Mouse (Mus musculus) heart, embryonic 16.5 days (tissue): ENCODE data around the gene Cdc25b. TPM values are rescaled to one million over a fixed set of nuclear protein-coding genes. Genes with fewer than 3 reads are reported as not detected.

ENCODE experiments used
- ATAC-seq: fragments of 200-750 bp; cut with Nextera tagmentation; replicated peaks from 2 replicates; pipeline ENCODE4 v1.8.0; 2017; ENCODE audit warnings: moderate number of reproducible peaks; ENCODE audit not compliant: insufficient read depth, low FRiP score; ENCODE audit errors: extremely low read depth
- H3K27ac ChIP-seq: fragments of 300-500 bp; sonication (generic); 2 replicates; pipeline ENCODE4 v1.5.1; 2014; ENCODE audit warnings: mild to moderate bottlenecking, low read length, control low read depth, moderate library complexity
- H3K27me3 ChIP-seq: fragments of 300-500 bp; sonication (generic); 2 replicates; pipeline ENCODE4 v1.6.1; 2014; ENCODE audit warnings: low read length, mixed read lengths; ENCODE audit not compliant: control insufficient read depth, insufficient read depth
- H3K36me3 ChIP-seq: fragments of 300-500 bp; sonication (generic); 2 replicates; pipeline ENCODE4 v1.6.1; 2014; ENCODE audit not compliant: control insufficient read depth, insufficient read depth
- H3K4me1 ChIP-seq: fragments of 300-500 bp; sonication (generic); 2 replicates; pipeline ENCODE4 v1.6.1; 2014; ENCODE audit warnings: low read length, mixed read lengths; ENCODE audit not compliant: control insufficient read depth, insufficient read depth
- H3K4me2 ChIP-seq: fragments of 300-500 bp; sonication (generic); 2 replicates; pipeline ENCODE4 v1.6.1; 2014; ENCODE audit warnings: low read depth, mild to moderate bottlenecking, control low read depth, low read length
- H3K4me3 ChIP-seq: fragments of 300-500 bp; sonication (generic); 2 replicates; pipeline ENCODE4 v1.5.1; 2014; ENCODE audit warnings: mild to moderate bottlenecking, control low read depth, low read length
- H3K9ac ChIP-seq: fragments of 300-500 bp; sonication (generic); 2 replicates; pipeline ENCODE4 v1.6.1; 2014; ENCODE audit warnings: low read length, control low read depth
- H3K9me3 ChIP-seq: fragments of 300-500 bp; sonication (generic); replicated peaks from 2 replicates; pipeline ENCODE4 v1.6.1; 2016; ENCODE audit warnings: low read length; ENCODE audit not compliant: control insufficient read depth
- WGBS: fragments of 180-500 bp; shearing (Covaris S2); extraction: QIAGEN DNeasy Blood & Tissue Kit; methylation state at CpG from one replicate; pipeline ENCODE4 v1.1.7; 2014; 5-methylcytosine and 5-hydroxymethylcytosine counted together
- polyA plus RNA-seq: library from polyadenylated mRNA; unstranded; fragments of >200 nt; fragmentation: Nextera tagmentation; extraction: Ambion mirVana; gene quantifications from 2 replicates; pipeline ENCODE4 v1.2.1, GENCODE M21; 2015

Cdc25b gene
- polyA plus RNA-seq, 1 experiment from 2014 or later, result 55.8 TPM

- Histone ChIP-seq H3K9me3 (0 out of 2 replicates have a peak, but pooled peaks cover 3% of the 10 kb centered on the region), H3K9ac (no peak overlapping the region), H3K27ac (no peak overlapping the region), H3K4me1 (peaks cover 7% of the 10 kb centered on the region), H3K4me2 (peak overlapping the region; percentile 58), H3K27me3 (peaks cover 32% of the 10 kb centered on the region), H3K4me3 (peak overlapping the region; percentile 33), H3K36me3 (no peaks in the 10 kb centered on the region)
- 24% methylated on average over 9 of the region's 9 CpGs for WGBS
- no peak for ATAC-seq
These were observed 15.8 kb upstream of the Cdc25b start for GRCm38 (mm10) chr2:131170936-131171335.

- H3K4me1 ChIP-seq, result peaks cover 10% of the 10 kb centered on the region
- WGBS, result 11% methylated on average over 43 of the region's 43 CpGs
- no peak for ATAC-seq
- peak overlapping the region; percentile 33 for H3K4me3 ChIP-seq
- 0 out of 2 replicates have a peak, but pooled peaks cover 3% of the 10 kb centered on the region for H3K9me3 ChIP-seq
- H3K36me3 ChIP-seq, result no peaks in the 10 kb centered on the region
- no peak overlapping the region for H3K27ac ChIP-seq
- H3K27me3 ChIP-seq, result peaks cover 32% of the 10 kb centered on the region
- H3K4me2 ChIP-seq, result peak overlapping the region; percentile 58
- H3K9ac ChIP-seq, result no peak overlapping the region
These were observed 15.2 kb upstream of the Cdc25b start for GRCm38 (mm10) chr2:131171401-131172104.

- no peak overlapping the region for H3K4me3 ChIP-seq
- H3K27me3 ChIP-seq, result peaks cover 32% of the 10 kb centered on the region
- no peaks in the 10 kb centered on the region for H3K36me3 ChIP-seq
- no peak for ATAC-seq
- peaks cover 18% of the 10 kb centered on the region for H3K4me1 ChIP-seq
- no peak overlapping the region for H3K27ac ChIP-seq
- 48% methylated on average over 9 of the region's 9 CpGs for WGBS
- no peak overlapping the region for H3K4me2 ChIP-seq
- no peak overlapping the region for H3K9ac ChIP-seq
- H3K9me3 ChIP-seq, result 0 out of 2 replicates have a peak, but pooled peaks cover under 1% of the 10 kb centered on the region
These were observed 14.4 kb upstream of the Cdc25b start for GRCm38 (mm10) chr2:131172322-131172721.

- H3K9ac ChIP-seq, result no peak overlapping the region
- no peaks in the 10 kb centered on the region for H3K36me3 ChIP-seq
- peak overlapping the region; percentile 67 for H3K4me2 ChIP-seq
- H3K27ac ChIP-seq, result no peak overlapping the region
- no peak; the same call in 1 of the 2 replicates for ATAC-seq
- H3K27me3 ChIP-seq, result peaks cover 32% of the 10 kb centered on the region
- H3K4me3 ChIP-seq, result peak overlapping the region; percentile 41
- H3K9me3 ChIP-seq, result no peaks in the 10 kb centered on the region
- H3K4me1 ChIP-seq, result peaks cover 34% of the 10 kb centered on the region
- 6% methylated on average over 11 of the region's 11 CpGs for WGBS
These were observed 12.0 kb upstream of the Cdc25b start for GRCm38 (mm10) chr2:131174700-131175099.

GRCm38 (mm10) chr2:131175286-131175944 is 11.3 kb upstream of the Cdc25b start:
- no peak overlapping the region for H3K4me2 ChIP-seq

GRCm38 (mm10) chr2:131175945-131176309 is 10.8 kb upstream of the Cdc25b start:
- no peak for ATAC-seq
- H3K4me2 ChIP-seq, result no peak overlapping the region
- no peaks in the 10 kb centered on the region for H3K9me3 ChIP-seq
- H3K27me3 ChIP-seq, result peaks cover 24% of the 10 kb centered on the region
- H3K9ac ChIP-seq, result no peak overlapping the region
- no peak overlapping the region for H3K4me3 ChIP-seq
- no peak overlapping the region for H3K27ac ChIP-seq
- H3K4me1 ChIP-seq, result peaks cover 34% of the 10 kb centered on the region
- WGBS, result 80% methylated on average over 1 of the region's 1 CpGs
- H3K36me3 ChIP-seq, result no peaks in the 10 kb centered on the region

More at GRCm38 (mm10) chr2:131175286-131175944, 11.3 kb upstream of the Cdc25b start:
- ATAC-seq, result no peak
- Histone ChIP-seq H3K9me3 (no peaks in the 10 kb centered on the region), H3K27me3 (peaks cover 29% of the 10 kb centered on the region), H3K4me3 (no peak overlapping the region), H3K27ac (no peak overlapping the region), H3K4me1 (peaks cover 34% of the 10 kb centered on the region), H3K9ac (no peak overlapping the region), H3K36me3 (no peaks in the 10 kb centered on the region)
- WGBS, result 75% methylated on average over 3 of the region's 3 CpGs

- WGBS, result 52% methylated on average over 5 of the region's 5 CpGs
- no peak overlapping the region for H3K27ac ChIP-seq
- H3K9ac ChIP-seq, result no peak overlapping the region
- no peaks in the 10 kb centered on the region for H3K36me3 ChIP-seq
- H3K27me3 ChIP-seq, result peaks cover 22% of the 10 kb centered on the region
- H3K4me3 ChIP-seq, result no peak overlapping the region
- H3K9me3 ChIP-seq, result no peaks in the 10 kb centered on the region
- peaks cover 34% of the 10 kb centered on the region for H3K4me1 ChIP-seq
- H3K4me2 ChIP-seq, result peak overlapping the region; percentile 96; the same call in 1 of the 2 replicates
- no peak for ATAC-seq
These were observed 10.3 kb upstream of the Cdc25b start for GRCm38 (mm10) chr2:131176491-131176890.

- peak overlapping the region; percentile 96 for H3K4me2 ChIP-seq
- WGBS, result 81% methylated on average over 9 of the region's 9 CpGs
- H3K27me3 ChIP-seq, result peaks cover 8% of the 10 kb centered on the region
- H3K4me1 ChIP-seq, result peaks cover 34% of the 10 kb centered on the region
- no peak overlapping the region for H3K27ac ChIP-seq
- H3K9ac ChIP-seq, result peak overlapping the region; percentile 45
- no peak for ATAC-seq
- no peaks in the 10 kb centered on the region for H3K9me3 ChIP-seq
- no peaks in the 10 kb centered on the region for H3K36me3 ChIP-seq
- peak overlapping the region; percentile 79 for H3K4me3 ChIP-seq
These were observed 8.8 kb upstream of the Cdc25b start for GRCm38 (mm10) chr2:131177932-131178331.

- WGBS, result 31% methylated on average over 26 of the region's 26 CpGs
- Histone ChIP-seq H3K27me3 (no peaks in the 10 kb centered on the region), H3K9me3 (no peaks in the 10 kb centered on the region), H3K27ac (no peak overlapping the region; the same call in 1 of the 2 replicates), H3K36me3 (no peaks in the 10 kb centered on the region), H3K4me3 (peak overlapping the region; percentile 79), H3K9ac (peak overlapping the region; percentile 95), H3K4me2 (peak overlapping the region; percentile 96), H3K4me1 (peaks cover 34% of the 10 kb centered on the region)
- no peak for ATAC-seq
These were observed 7.9 kb upstream of the Cdc25b start for GRCm38 (mm10) chr2:131178828-131179245.
